Comparison of ENCODE assay signal across 26 mouse cellular contexts in the genomic region with DNA sequence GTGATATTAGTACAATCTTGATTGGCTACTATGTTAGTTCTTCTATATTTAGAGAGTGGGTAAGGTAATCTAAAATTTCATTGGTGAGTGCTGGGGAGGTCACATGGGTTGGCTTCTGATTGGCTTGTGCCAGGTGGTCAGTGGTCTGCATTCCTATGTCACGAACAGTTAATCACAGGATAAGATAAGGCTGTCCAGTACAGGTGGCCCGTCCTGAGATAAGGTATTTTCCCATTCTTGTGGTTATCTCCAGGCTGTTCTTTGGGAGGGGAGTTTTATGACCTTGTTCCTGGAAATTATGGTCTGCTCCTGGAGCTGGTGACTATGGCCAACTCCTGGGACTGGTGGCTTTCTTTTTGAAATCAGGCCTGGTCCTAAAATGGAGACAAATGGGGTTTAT. TPM values are rescaled to one million over a fixed set of nuclear protein-coding genes. Genes with fewer than 3 reads are reported as not detected.
DNase-seq lines count a peak whose midpoint lies in the region; ATAC-seq and TF ChIP-seq lines count a peak whose summit lies in the region.
"Had no signal": no experiment of that assay in that cellular context is flagged by ENCODE, and none has a peak within 500 bp of the region (broad histone marks: within the 10 kb centered on the region; RNA-seq: fewer than 3 reads in every experiment).

No protein-coding gene starts in this region.

- no peak overlapping the region for H3K9ac ChIP-seq in stomach, embryonic 14.5 days (replicated peaks; ENCODE audit: low read depth, low read length)
- no peak overlapping the region for H3K9ac ChIP-seq in stomach, postnatal 0 days (ENCODE audit: low read length)
- H3K9ac ChIP-seq: embryonic facial prominence, embryonic 12.5 days; embryonic facial prominence, embryonic 15.5 days; heart, embryonic 12.5 days; heart, embryonic 15.5 days; hindbrain, embryonic 13.5 days had no signal

- H3K36me3 ChIP-seq in stomach, embryonic 14.5 days (ENCODE audit: control insufficient read depth, insufficient read depth, low read length) = no peaks in the 10 kb centered on the region
- no peaks in the 10 kb centered on the region for H3K36me3 ChIP-seq in stomach, postnatal 0 days (ENCODE audit: control insufficient read depth, insufficient read depth, low read length)
- H3K36me3 ChIP-seq in myocyte (ENCODE audit: control insufficient read depth, insufficient read depth) = no peaks in the 10 kb centered on the region
- H3K36me3 ChIP-seq: embryonic facial prominence, embryonic 12.5 days; embryonic facial prominence, embryonic 15.5 days; G1E; heart, embryonic 12.5 days; heart, embryonic 15.5 days had no signal

- no peak for TF ChIP-seq EP300 in stomach, postnatal 0 days (optimal IDR thresholded peaks at IDR 0.05)

- WGBS in stomach, embryonic 14.5 days = 34% methylated on average over 2 of the region's 2 CpGs
- WGBS in stomach, postnatal 0 days = 49% methylated on average over 2 of the region's 2 CpGs

- no peak for TF ChIP-seq POLR2A in myocyte (IDR thresholded peaks at IDR 0.05; ENCODE audit: insufficient read length, low read depth)

- TF ChIP-seq CTCF in stomach, postnatal 0 days (IDR thresholded peaks at IDR 0.05; ENCODE audit: low read depth) = no peak

- no peak overlapping the region for H3ac ChIP-seq in myocyte (ENCODE audit: control insufficient read depth, insufficient read length)

- no peaks in the 10 kb centered on the region for H3K27me3 ChIP-seq in stomach, embryonic 14.5 days (ENCODE audit: control insufficient read depth, insufficient read depth, low read length)
- no peaks in the 10 kb centered on the region for H3K27me3 ChIP-seq in stomach, postnatal 0 days (ENCODE audit: control insufficient read depth, insufficient read depth, low read length)
- H3K27me3 ChIP-seq in myocyte (ENCODE audit: control insufficient read depth, insufficient read depth, insufficient read length) = no peaks in the 10 kb centered on the region
- H3K27me3 ChIP-seq: CH12.LX; embryonic facial prominence, embryonic 12.5 days; embryonic facial prominence, embryonic 15.5 days; heart, embryonic 12.5 days; heart, embryonic 15.5 days; hindbrain, embryonic 13.5 days; Patski had no signal

- H3K4me3 ChIP-seq in stomach, embryonic 14.5 days (ENCODE audit: low read depth, low read length) = no peak overlapping the region
- no peak overlapping the region for H3K4me3 ChIP-seq in stomach, postnatal 0 days (ENCODE audit: low read depth, low read length)
- H3K4me3 ChIP-seq in myocyte = no peak overlapping the region
- H3K4me3 ChIP-seq: embryonic facial prominence, embryonic 12.5 days; embryonic facial prominence, embryonic 15.5 days; heart, embryonic 12.5 days; heart, embryonic 15.5 days; hindbrain, embryonic 10.5 days; hindbrain, embryonic 13.5 days had no signal

- DNase-seq in stomach, postnatal 0 days (ENCODE audit: low spot score) = no peak
- peak; percentile 26 for DNase-seq in yolk sac, embryonic 10.5 days (ENCODE audit: low spot score)
- DNase-seq in layer of hippocampus, adult 9-11 months = no peak
- no peak for DNase-seq in kidney, adult 8-10 months
- DNase-seq: adrenal gland, postnatal 10 days; adrenal gland, postnatal 36 days; B cell, adult 2 months; cerebellum, adult 18-20 months; cerebellum, postnatal 14 days; gastrocnemius, postnatal 25 days; heart, adult 18-20 months; heart, postnatal 10 days; heart, postnatal 36 days had no signal

- H3K9me3 ChIP-seq in stomach, embryonic 14.5 days (ENCODE audit: control insufficient read depth, low read depth, low read length) = no peaks in the 10 kb centered on the region
- H3K9me3 ChIP-seq in stomach, postnatal 0 days (ENCODE audit: control insufficient read depth, low read length) = no peaks in the 10 kb centered on the region
- H3K9me3 ChIP-seq: embryonic facial prominence, embryonic 12.5 days; embryonic facial prominence, embryonic 15.5 days; G1E; heart, embryonic 12.5 days; heart, embryonic 15.5 days; hindbrain, embryonic 10.5 days; hindbrain, embryonic 13.5 days had no signal

- peak; percentile 53; the same call in 1 of the 2 replicates for ATAC-seq in stomach, embryonic 14.5 days (ENCODE audit: insufficient number of reproducible peaks, insufficient read depth, low FRiP score, low read depth)
- ATAC-seq in stomach, postnatal 0 days (ENCODE audit: low FRiP score, low TSS enrichment) = no peak
- ATAC-seq: forebrain, embryonic 14.5 days; hindbrain, embryonic 16.5 days; Patski had no signal

- H3K79me2 ChIP-seq in myocyte (ENCODE audit: control insufficient read depth, insufficient read depth) = no peaks in the 10 kb centered on the region

- H3K4me1 ChIP-seq in stomach, embryonic 14.5 days (ENCODE audit: control insufficient read depth, insufficient read depth, low read length) = no peaks in the 10 kb centered on the region
- H3K4me1 ChIP-seq in stomach, postnatal 0 days (replicated peaks; ENCODE audit: control insufficient read depth, insufficient read depth) = no peaks in the 10 kb centered on the region
- H3K4me1 ChIP-seq: embryonic facial prominence, embryonic 12.5 days; embryonic facial prominence, embryonic 15.5 days had no signal

- H3K4me2 ChIP-seq in stomach, embryonic 14.5 days (replicated peaks; ENCODE audit: low read depth, low read length) = no peak overlapping the region
- H3K4me2 ChIP-seq in stomach, postnatal 0 days (replicated peaks; ENCODE audit: low read depth) = no peak overlapping the region
- H3K4me2 ChIP-seq in myocyte (ENCODE audit: low read depth) = no peak overlapping the region
- H3K4me2 ChIP-seq: embryonic facial prominence, embryonic 12.5 days; embryonic facial prominence, embryonic 15.5 days; heart, embryonic 12.5 days; heart, embryonic 15.5 days; hindbrain, embryonic 13.5 days had no signal

- no peak overlapping the region for H3K27ac ChIP-seq in stomach, embryonic 14.5 days (ENCODE audit: low read length)
- H3K27ac ChIP-seq in stomach, postnatal 0 days (replicated peaks) = no peak overlapping the region
- H3K27ac ChIP-seq: embryonic facial prominence, embryonic 12.5 days; embryonic facial prominence, embryonic 15.5 days; heart, embryonic 15.5 days; hindbrain, embryonic 10.5 days; hindbrain, embryonic 13.5 days had no signal

TF ChIP-seq in myocyte, 11 proteins besides CTCF, POLR2A, EP300 and RAD21:
- no peak for TF ChIP-seq MYOG (IDR thresholded peaks at IDR 0.05; ENCODE audit: control insufficient read depth in 1 of 3, insufficient read depth in 1 of 3, insufficient read length in 2 of 3, low read depth in 2 of 3)
- TF ChIP-seq USF1 (IDR thresholded peaks at IDR 0.05; ENCODE audit: low read depth) = no peak
- no peak for TF ChIP-seq E2F4 (IDR thresholded peaks at IDR 0.05; ENCODE audit: insufficient read depth)
- TF ChIP-seq TCF3 (IDR thresholded peaks at IDR 0.05; ENCODE audit: insufficient read length, low read depth) = no peak
- no peak for TF ChIP-seq MAX (IDR thresholded peaks at IDR 0.05; ENCODE audit: low read depth)
- TF ChIP-seq TCF12 (IDR thresholded peaks at IDR 0.05; ENCODE audit: insufficient read depth, poor library complexity, severe bottlenecking) = no peak
- no peak for TF ChIP-seq SRF (IDR thresholded peaks at IDR 0.05; ENCODE audit: control insufficient read depth, insufficient read length, low read depth)
- peak in 2 of 3 experiments; percentile 38 to 43 for TF ChIP-seq MYOD1 (IDR thresholded peaks at IDR 0.05; ENCODE audit: control insufficient read depth in 1 of 3, insufficient read length in 2 of 3, low read depth in 2 of 3)
- TF ChIP-seq CEBPB (IDR thresholded peaks at IDR 0.05; ENCODE audit: insufficient read depth, poor library complexity, severe bottlenecking) = no peak

RNA-seq across cellular contexts. Expression of a gene that starts 48.2 kb away (rescaled TPM):
- 15.9 and 16.1 TPM in 2 replicates for polyA plus RNA-seq in stomach, embryonic 14.5 days (2014; fragmentation: Nextera tagmentation; extraction: Ambion mirVana)
- polyA plus RNA-seq in stomach, postnatal 0 days (2015; fragmentation: Nextera tagmentation; extraction: Ambion mirVana) = 4.6 and 4.7 TPM in 2 replicates
- 0.11 TPM for polyA plus RNA-seq in myocyte (2012; fragmentation: generic; extraction: Trizol)
